ENCODE assay signal across 8 mouse cellular contexts in genomic region chr17:43325986-43326671, GRCm38 (mm10). TPM values are rescaled to one million over a fixed set of nuclear protein-coding genes. Genes with fewer than 3 reads are reported as not detected.
DNase-seq lines count a peak whose midpoint lies in the region; ATAC-seq and TF ChIP-seq lines count a peak whose summit lies in the region.

No protein-coding gene starts in this region.

- H3K4me2 ChIP-seq in kidney, postnatal 0 days (ENCODE audit: low read length): no peak overlapping the region
- peak overlapping the region; percentile 60 for H3K4me2 ChIP-seq in forebrain, embryonic 16.5 days (ENCODE audit: low read length)
- H3K4me2 ChIP-seq in limb, embryonic 13.5 days (replicated peaks): peak overlapping the region; percentile 68
- peak overlapping the region; percentile 62; the same call in 1 of the 2 replicates for H3K4me2 ChIP-seq in neural tube, embryonic 14.5 days (ENCODE audit: low read depth, low read length)

- H3K4me3 ChIP-seq in kidney, postnatal 0 days (replicated peaks; ENCODE audit: low read depth, low read length): no peak overlapping the region
- no peak overlapping the region for H3K4me3 ChIP-seq in forebrain, embryonic 16.5 days (replicated peaks; ENCODE audit: low read length)
- H3K4me3 ChIP-seq in limb, embryonic 13.5 days: peak overlapping the region; percentile 38; the same call in 1 of the 2 replicates
- H3K4me3 ChIP-seq in neural tube, embryonic 14.5 days (ENCODE audit: low read depth, low read length): no peak overlapping the region

- H3K9ac ChIP-seq in kidney, postnatal 0 days (ENCODE audit: low read depth, low read length): no peak overlapping the region
- no peak overlapping the region for H3K9ac ChIP-seq in forebrain, embryonic 16.5 days (replicated peaks; ENCODE audit: low read depth, low read length)
- H3K9ac ChIP-seq in limb, embryonic 13.5 days: no peak overlapping the region
- H3K9ac ChIP-seq in neural tube, embryonic 14.5 days (replicated peaks; ENCODE audit: low read depth, low read length): no peak overlapping the region

- peak; percentile 44 for DNase-seq in kidney, postnatal 0 days (ENCODE audit: low spot score)
- DNase-seq in kidney, postnatal 14 days: no peak
- no peak for DNase-seq in urinary bladder, postnatal 14 days (ENCODE audit: low spot score)
- no peak for DNase-seq in spleen, adult 12 weeks (ENCODE audit: low spot score)
- DNase-seq in spleen, adult 18-20 months: no peak

- H3K36me3 ChIP-seq in kidney, postnatal 0 days (ENCODE audit: insufficient read depth, low read length): no peaks in the 10 kb centered on the region
- no peaks in the 10 kb centered on the region for H3K36me3 ChIP-seq in forebrain, embryonic 16.5 days (ENCODE audit: control insufficient read depth, insufficient read depth)
- no peaks in the 10 kb centered on the region for H3K36me3 ChIP-seq in limb, embryonic 13.5 days
- no peaks in the 10 kb centered on the region for H3K36me3 ChIP-seq in neural tube, embryonic 14.5 days (ENCODE audit: control insufficient read depth, insufficient read depth, low read length)

- ATAC-seq in kidney, postnatal 0 days (replicated peaks; ENCODE audit: low FRiP score, low read depth): peak; percentile 90
- ATAC-seq in forebrain, embryonic 16.5 days: peak; percentile 1
- peak; percentile 3; the same call in 1 of the 2 replicates for ATAC-seq in limb, embryonic 13.5 days (ENCODE audit: low FRiP score, low read depth)
- ATAC-seq in neural tube, embryonic 14.5 days (ENCODE audit: low read depth): peak; percentile 31; the same call in 1 of the 2 replicates

- WGBS in kidney, postnatal 0 days: 34% methylated on average over 7 of the region's 7 CpGs
- 45% methylated on average over 7 of the region's 7 CpGs for WGBS in forebrain, embryonic 16.5 days
- WGBS in limb, embryonic 13.5 days: 60% methylated on average over 7 of the region's 7 CpGs
- WGBS in neural tube, embryonic 14.5 days: 47% methylated on average over 7 of the region's 7 CpGs

- no peak for TF ChIP-seq CTCF in kidney, postnatal 0 days (IDR thresholded peaks at IDR 0.05; ENCODE audit: low read depth)

- H3K27me3 ChIP-seq in kidney, postnatal 0 days (ENCODE audit: insufficient read depth, low read length): no peaks in the 10 kb centered on the region
- H3K27me3 ChIP-seq in forebrain, embryonic 16.5 days (replicated peaks; ENCODE audit: control insufficient read depth, insufficient read depth, low read length): no peaks in the 10 kb centered on the region
- no peaks in the 10 kb centered on the region for H3K27me3 ChIP-seq in limb, embryonic 13.5 days
- H3K27me3 ChIP-seq in neural tube, embryonic 14.5 days (ENCODE audit: control insufficient read depth, insufficient read depth, low read length): no peaks in the 10 kb centered on the region

- H3K27ac ChIP-seq in kidney, postnatal 0 days: no peak overlapping the region
- H3K27ac ChIP-seq in forebrain, embryonic 16.5 days (ENCODE audit: low read length): no peak overlapping the region
- no peak overlapping the region for H3K27ac ChIP-seq in limb, embryonic 13.5 days
- no peak overlapping the region for H3K27ac ChIP-seq in neural tube, embryonic 14.5 days (ENCODE audit: low read depth, low read length)

- H3K9me3 ChIP-seq in kidney, postnatal 0 days (replicated peaks; ENCODE audit: low read length): no peaks in the 10 kb centered on the region
- no peaks in the 10 kb centered on the region for H3K9me3 ChIP-seq in forebrain, embryonic 16.5 days (ENCODE audit: control insufficient read depth, low read length)
- H3K9me3 ChIP-seq in limb, embryonic 13.5 days: peaks cover 7% of the 10 kb centered on the region; the same call in 1 of the 2 replicates
- H3K9me3 ChIP-seq in neural tube, embryonic 14.5 days (ENCODE audit: control insufficient read depth, low read length): peaks cover 5% of the 10 kb centered on the region; the same call in 1 of the 2 replicates

- H3K4me1 ChIP-seq in kidney, postnatal 0 days (replicated peaks; ENCODE audit: insufficient read depth, low read length): 0 out of 2 replicates have a peak, but pooled peaks cover 7% of the 10 kb centered on the region
- peaks cover 7% of the 10 kb centered on the region for H3K4me1 ChIP-seq in forebrain, embryonic 16.5 days (replicated peaks; ENCODE audit: control insufficient read depth, insufficient read depth, low read length)
- 0 out of 2 replicates have a peak, but pooled peaks cover 7% of the 10 kb centered on the region for H3K4me1 ChIP-seq in limb, embryonic 13.5 days
- no peaks in the 10 kb centered on the region; the same call in 1 of the 2 replicates for H3K4me1 ChIP-seq in neural tube, embryonic 14.5 days (ENCODE audit: control insufficient read depth, insufficient read depth, low read length)

RNA-seq across cellular contexts. Expression of gene Adgrf5, which starts 34.1 kb away (rescaled TPM):
- 15.4 and 17.3 TPM in 2 replicates for polyA plus RNA-seq in kidney, postnatal 0 days (2015; fragmentation: Nextera tagmentation; extraction: Ambion mirVana)
- 8.4 and 10.1 TPM in 2 replicates for polyA plus RNA-seq in forebrain, embryonic 16.5 days (2015; fragmentation: Nextera tagmentation; extraction: Ambion mirVana)
- 9.0 and 11.6 TPM in 2 replicates for polyA plus RNA-seq in limb, embryonic 13.5 days (2015; fragmentation: Nextera tagmentation; extraction: Ambion mirVana)
- 4.1 and 8.9 TPM in 2 replicates for polyA plus RNA-seq in neural tube, embryonic 14.5 days (2014; fragmentation: Nextera tagmentation; extraction: Ambion mirVana)

RNA-seq across cellular contexts. Expression of gene Adgrf1, which starts 56.0 kb away (rescaled TPM):
- 0.96 and 1.4 TPM in 2 replicates for polyA plus RNA-seq in kidney, postnatal 0 days (2015; fragmentation: Nextera tagmentation; extraction: Ambion mirVana)
- not detected in 2 replicates for polyA plus RNA-seq in forebrain, embryonic 16.5 days (2015; fragmentation: Nextera tagmentation; extraction: Ambion mirVana)
- 0.06 TPM in 1 of 2 replicates, not detected in the other for polyA plus RNA-seq in limb, embryonic 13.5 days (2015; fragmentation: Nextera tagmentation; extraction: Ambion mirVana)
- polyA plus RNA-seq in neural tube, embryonic 14.5 days (2014; fragmentation: Nextera tagmentation; extraction: Ambion mirVana): not detected in 2 replicates

Comparison
In these comparisons a context has a peak if more than half of its experiments do, and no peak if none do; other contexts are left out.
1. ATAC-seq: peak in every context shown above with its lines; median percentile 90 in kidney, postnatal 0 days; 31 in neural tube, embryonic 14.5 days; 3 in limb, embryonic 13.5 days; 1 in forebrain, embryonic 16.5 days.